Comparison of ENCODE assay signal across 12 mouse cellular contexts in genomic region chr4:120725516-120726090, GRCm38 (mm10). TPM values are rescaled to one million over a fixed set of nuclear protein-coding genes. Genes with fewer than 3 reads are reported as not detected.
DNase-seq lines count a peak whose midpoint lies in the region; ATAC-seq and TF ChIP-seq lines count a peak whose summit lies in the region.
"Had no signal": no experiment of that assay in that cellular context is flagged by ENCODE, and none has a peak within 500 bp of the region (broad histone marks: within the 10 kb centered on the region; RNA-seq: fewer than 3 reads in every experiment).

No protein-coding gene starts in this region.

- no peaks in the 10 kb centered on the region for H3K36me3 ChIP-seq in hindbrain, postnatal 0 days (ENCODE audit: insufficient read depth, low read length)
- H3K36me3 ChIP-seq in hindbrain, embryonic 16.5 days (ENCODE audit: control insufficient read depth, insufficient read depth, low read length): no peaks in the 10 kb centered on the region
- no peaks in the 10 kb centered on the region for H3K36me3 ChIP-seq in heart, embryonic 16.5 days (ENCODE audit: control insufficient read depth, insufficient read depth)
- H3K36me3 ChIP-seq in neural tube, embryonic 15.5 days: no peaks in the 10 kb centered on the region
- H3K36me3 ChIP-seq: liver, embryonic 15.5 days had no signal

- no peak for ATAC-seq in hindbrain, postnatal 0 days
- ATAC-seq in hindbrain, embryonic 16.5 days: no peak
- ATAC-seq in heart, embryonic 16.5 days (replicated peaks; ENCODE audit: extremely low read depth, insufficient read depth, low FRiP score): no peak
- no peak for ATAC-seq in neural tube, embryonic 15.5 days (ENCODE audit: low FRiP score)

- H3K27ac ChIP-seq in hindbrain, postnatal 0 days: no peak overlapping the region
- no peak overlapping the region for H3K27ac ChIP-seq in hindbrain, embryonic 16.5 days (ENCODE audit: low read depth, low read length)
- peak overlapping the region; percentile 58; the same call in 1 of the 2 replicates for H3K27ac ChIP-seq in heart, embryonic 16.5 days (ENCODE audit: low read length)
- H3K27ac ChIP-seq in neural tube, embryonic 15.5 days (replicated peaks): no peak overlapping the region
- H3K27ac ChIP-seq: hindbrain, embryonic 14.5 days; liver, embryonic 15.5 days had no signal

- TF ChIP-seq CTCF in hindbrain, postnatal 0 days (IDR thresholded peaks at IDR 0.05; ENCODE audit: low read depth): no peak

- H3K4me2 ChIP-seq in hindbrain, postnatal 0 days (ENCODE audit: low read depth, low read length): no peak overlapping the region
- no peak overlapping the region for H3K4me2 ChIP-seq in hindbrain, embryonic 16.5 days (ENCODE audit: low read length)
- H3K4me2 ChIP-seq in heart, embryonic 16.5 days (ENCODE audit: low read depth, low read length): no peak overlapping the region
- H3K4me2 ChIP-seq in neural tube, embryonic 15.5 days: no peak overlapping the region
- H3K4me2 ChIP-seq: hindbrain, embryonic 14.5 days; liver, embryonic 15.5 days had no signal

- no peaks in the 10 kb centered on the region for H3K9me3 ChIP-seq in hindbrain, postnatal 0 days (ENCODE audit: low read length)
- no peaks in the 10 kb centered on the region for H3K9me3 ChIP-seq in hindbrain, embryonic 16.5 days (ENCODE audit: control insufficient read depth, low read length)
- no peaks in the 10 kb centered on the region for H3K9me3 ChIP-seq in heart, embryonic 16.5 days (replicated peaks; ENCODE audit: control insufficient read depth, low read length)
- H3K9me3 ChIP-seq in neural tube, embryonic 15.5 days (replicated peaks): no peaks in the 10 kb centered on the region
- H3K9me3 ChIP-seq: liver, embryonic 15.5 days had no signal

- WGBS in hindbrain, postnatal 0 days: 28% methylated on average over 5 of the region's 5 CpGs
- 30% methylated on average over 5 of the region's 5 CpGs for WGBS in hindbrain, embryonic 16.5 days
- 52% methylated on average over 5 of the region's 5 CpGs for WGBS in heart, embryonic 16.5 days
- WGBS in neural tube, embryonic 15.5 days: 52% methylated on average over 5 of the region's 5 CpGs

- DNase-seq in adrenal gland, postnatal 10 days: peak; percentile 44
- DNase-seq in adrenal gland, adult (ENCODE audit: inconsistent age in 2 of 2, low spot score in 1 of 2): no peak
- peak; percentile 18 for DNase-seq in hindbrain, postnatal 0 days (ENCODE audit: low spot score)
- DNase-seq in R1 (ENCODE audit: low read depth, low spot score): peak; percentile 18
- DNase-seq in adrenal gland, adult 2 months: no peak
- DNase-seq: adrenal gland, postnatal 36 days had no signal

- no peaks in the 10 kb centered on the region for H3K27me3 ChIP-seq in hindbrain, postnatal 0 days (ENCODE audit: insufficient read depth, low read length)
- H3K27me3 ChIP-seq in hindbrain, embryonic 16.5 days (replicated peaks; ENCODE audit: control insufficient read depth, insufficient read depth, low read length): no peaks in the 10 kb centered on the region
- peaks cover 2% of the 10 kb centered on the region; the same call in 1 of the 2 replicates for H3K27me3 ChIP-seq in heart, embryonic 16.5 days (ENCODE audit: control insufficient read depth, insufficient read depth, low read length)
- H3K27me3 ChIP-seq in neural tube, embryonic 15.5 days (replicated peaks): peaks cover 11% of the 10 kb centered on the region; the same call in 1 of the 2 replicates

- H3K4me1 ChIP-seq in hindbrain, postnatal 0 days (ENCODE audit: insufficient read depth, low read length): peaks cover 5% of the 10 kb centered on the region; the same call in 1 of the 2 replicates
- H3K4me1 ChIP-seq in hindbrain, embryonic 16.5 days (ENCODE audit: control insufficient read depth, insufficient read depth, low read depth, low read length): no peaks in the 10 kb centered on the region
- H3K4me1 ChIP-seq in heart, embryonic 16.5 days (ENCODE audit: control insufficient read depth, insufficient read depth, low read length): peaks cover 14% of the 10 kb centered on the region
- peaks cover 2% of the 10 kb centered on the region; the same call in 1 of the 2 replicates for H3K4me1 ChIP-seq in neural tube, embryonic 15.5 days

- no peak overlapping the region for H3K9ac ChIP-seq in hindbrain, postnatal 0 days (replicated peaks; ENCODE audit: low read length)
- no peak overlapping the region for H3K9ac ChIP-seq in hindbrain, embryonic 16.5 days (ENCODE audit: low read depth, low read length)
- no peak overlapping the region for H3K9ac ChIP-seq in heart, embryonic 16.5 days (ENCODE audit: low read length)
- H3K9ac ChIP-seq in neural tube, embryonic 15.5 days (replicated peaks): no peak overlapping the region
- H3K9ac ChIP-seq: hindbrain, embryonic 14.5 days; liver, embryonic 15.5 days had no signal

- no peak overlapping the region for H3K4me3 ChIP-seq in hindbrain, postnatal 0 days (ENCODE audit: low read length)
- H3K4me3 ChIP-seq in hindbrain, embryonic 16.5 days (ENCODE audit: low read length): no peak overlapping the region
- H3K4me3 ChIP-seq in heart, embryonic 16.5 days (ENCODE audit: low read length): no peak overlapping the region
- no peak overlapping the region for H3K4me3 ChIP-seq in neural tube, embryonic 15.5 days (replicated peaks)
- H3K4me3 ChIP-seq: liver, embryonic 15.5 days had no signal

RNA-seq across cellular contexts. Expression of gene Kcnq4, which starts 22.8 kb away (rescaled TPM):
- total RNA-seq in adrenal gland, postnatal 10 days (2021): 1 to 10 TPM; 4.1 to 7.7 TPM
- total RNA-seq in hindbrain, postnatal 0 days (2014; rRNA removed): 12.4 and 13.9 TPM in 2 replicates
- polyA plus RNA-seq in hindbrain, postnatal 0 days (2015; fragmentation: Nextera tagmentation; extraction: Ambion mirVana): 4.9 and 5.0 TPM in 2 replicates
- 7.5 and 7.8 TPM in 2 replicates for polyA plus RNA-seq in hindbrain, embryonic 16.5 days (2015; fragmentation: Nextera tagmentation; extraction: Ambion mirVana)
- 0.85 and 1.0 TPM in 2 replicates for polyA plus RNA-seq in heart, embryonic 16.5 days (2015; fragmentation: Nextera tagmentation; extraction: Ambion mirVana)
- polyA plus RNA-seq in neural tube, embryonic 15.5 days (2015; fragmentation: Nextera tagmentation; extraction: Ambion mirVana): 5.8 and 6.7 TPM in 2 replicates
- total RNA-seq in adrenal gland, adult 2 months (2021): 1 to 10 TPM; 1.5 to 2.5 TPM
- polyA plus RNA-seq in adrenal gland, adult 2 months (2012; rRNA removed): 4.1 and 5.4 TPM in 2 replicates
- total RNA-seq: neutrophil, adult 5-6 weeks had no signal

RNA-seq across cellular contexts. Expression of gene Cited4, which starts 59.2 kb away (rescaled TPM):
- total RNA-seq in adrenal gland, postnatal 10 days (2021): 1 to 10 TPM; 3.2 to 7.4 TPM
- 11.1 and 11.7 TPM in 2 replicates for total RNA-seq in hindbrain, postnatal 0 days (2014; rRNA removed)
- 5.3 and 5.4 TPM in 2 replicates for polyA plus RNA-seq in hindbrain, postnatal 0 days (2015; fragmentation: Nextera tagmentation; extraction: Ambion mirVana)
- polyA plus RNA-seq in hindbrain, embryonic 16.5 days (2015; fragmentation: Nextera tagmentation; extraction: Ambion mirVana): 1.2 and 2.4 TPM in 2 replicates
- polyA plus RNA-seq in heart, embryonic 16.5 days (2015; fragmentation: Nextera tagmentation; extraction: Ambion mirVana): 24.0 and 25.0 TPM in 2 replicates
- 1.4 and 2.1 TPM in 2 replicates for polyA plus RNA-seq in neural tube, embryonic 15.5 days (2015; fragmentation: Nextera tagmentation; extraction: Ambion mirVana)
- 10 to 100 TPM; 11.3 to 18.3 TPM for total RNA-seq in adrenal gland, adult 2 months (2021)
- polyA plus RNA-seq in adrenal gland, adult 2 months (2012; rRNA removed): 85.9 and 124 TPM in 2 replicates
- total RNA-seq: neutrophil, adult 5-6 weeks had no signal

Comparison
In these comparisons a context has a peak if more than half of its experiments do, and no peak if none do; other contexts are left out.
1. DNase-seq: peak in adrenal gland, postnatal 10 days (single experiment), hindbrain, postnatal 0 days (single experiment) and R1 (single experiment); none in adrenal gland, adult (0 of 2) and adrenal gland, adult 2 months (single experiment).